8 mouse cellular contexts compared by ENCODE assay signal in the genomic region with DNA sequence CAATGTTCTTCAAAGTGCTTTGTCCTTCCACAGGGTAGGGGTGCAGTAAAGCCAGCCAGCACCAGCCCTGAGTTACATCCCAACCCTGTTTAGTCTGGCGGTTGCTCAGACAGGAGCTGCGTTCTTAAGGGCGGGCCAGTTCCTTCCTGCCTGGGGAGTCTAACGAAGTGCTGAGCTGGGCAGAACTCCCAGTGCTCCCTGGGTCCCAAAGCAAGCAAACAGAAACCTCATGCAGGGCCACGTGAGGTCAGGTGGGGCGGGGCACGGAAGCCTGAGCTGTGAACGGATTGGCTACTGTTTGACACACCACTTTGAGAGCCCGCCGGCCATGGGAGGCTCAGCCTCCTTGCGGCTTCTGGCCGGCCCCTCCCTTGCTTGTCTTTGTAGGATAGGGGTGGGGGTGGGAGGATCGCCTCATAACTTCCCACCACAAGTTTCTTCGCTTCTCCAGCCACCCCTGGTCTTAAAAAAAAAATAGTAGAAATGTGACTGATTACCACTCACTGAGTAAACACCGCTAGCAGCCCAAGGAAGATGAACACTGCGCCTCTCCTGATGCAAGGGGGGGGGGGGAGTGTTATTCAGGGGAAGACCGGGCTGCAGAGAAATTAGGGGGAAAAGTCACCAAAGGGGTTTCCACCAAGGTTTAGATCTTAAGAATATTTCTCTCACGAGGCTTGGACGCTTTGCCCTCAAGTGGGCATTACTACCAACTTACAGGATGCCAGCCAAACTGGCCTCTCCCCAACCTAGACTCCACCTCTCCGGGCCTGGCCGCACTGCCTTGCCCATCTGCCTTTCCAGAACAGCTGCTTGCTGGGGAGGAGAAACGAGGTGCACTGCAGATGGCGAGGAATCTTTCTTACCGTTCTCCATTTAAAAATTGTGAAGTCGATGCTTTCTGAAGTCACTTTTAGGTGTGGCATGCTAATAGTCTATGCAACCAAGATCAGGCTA.
DNase-seq lines count a peak whose midpoint lies in the region; ATAC-seq lines count a peak whose summit lies in the region.

No protein-coding gene starts in this region.

- no peaks in the 10 kb centered on the region for H3K36me3 ChIP-seq in hindbrain, embryonic 15.5 days

- peak; percentile 88 for DNase-seq in T-cell, adult 2 months (ENCODE audit: low spot score)
- DNase-seq in cerebellum, postnatal 36 days, result peak; percentile 78 to 82
- DNase-seq in frontal cortex, postnatal 36 days (ENCODE audit: low spot score in 2 of 2), result peak; percentile 58 to 74
- DNase-seq in left cerebral cortex, adult 8-10 months (ENCODE audit: low spot score in 2 of 2), result peak; percentile 23 to 85
- peak; percentile 74 for DNase-seq in right cerebral cortex, adult 18-20 months
- DNase-seq in urinary bladder, adult 2 months (ENCODE audit: low spot score), result peak; percentile 65

- peak overlapping the region; percentile 51 for H3K4me2 ChIP-seq in hindbrain, embryonic 15.5 days

- no peak overlapping the region for H3K9ac ChIP-seq in hindbrain, embryonic 15.5 days

- H3K27me3 ChIP-seq in hindbrain, embryonic 15.5 days, result peaks cover 16% of the 10 kb centered on the region; the same call in 1 of the 2 replicates

- peak; percentile 89 for ATAC-seq in hindbrain, embryonic 15.5 days (ENCODE audit: low FRiP score, low read depth)
- peak; percentile 97 for ATAC-seq in megakaryocyte, adult 5-6 weeks (ENCODE audit: poor library complexity, severe bottlenecking)

- WGBS in hindbrain, embryonic 15.5 days, result 18% methylated on average over 25 of the region's 25 CpGs

- no peaks in the 10 kb centered on the region for H3K4me1 ChIP-seq in hindbrain, embryonic 15.5 days (replicated peaks)

- no peaks in the 10 kb centered on the region for H3K9me3 ChIP-seq in hindbrain, embryonic 15.5 days

- no peak overlapping the region for H3K27ac ChIP-seq in hindbrain, embryonic 15.5 days (replicated peaks)

- peak overlapping the region; percentile 19; the same call in 1 of the 2 replicates for H3K4me3 ChIP-seq in hindbrain, embryonic 15.5 days
